Mouse (Mus musculus): ENCODE results near the gene Hist1h4j. TPM values are rescaled to one million over a fixed set of nuclear protein-coding genes. Genes with fewer than 3 reads are reported as not detected.

The Hist1h4j gene
- polyA plus RNA-seq, 1 experiment from 2014 or later: 0.45 TPM

Small RNA genes lying within 50 kb of the gene (microRNA-seq; reads per million reads assigned to microRNA genes)
- gene Gm44357 (not detected), gene Gm44367 (not detected), gene Gm44454 (not detected)

Other genes with a start within 250 kb of the Hist1h4j start
- 0.24 and 0.41 TPM in 2 replicates for gene AK157302, start 239.8 kb upstream of the Hist1h4j start, polyA plus RNA-seq (2015; fragmentation: Nextera tagmentation; extraction: Ambion mirVana)
- 8.5 and 9.7 TPM in 2 replicates for gene Gm11273, start 233.6 kb upstream of the Hist1h4j start, polyA plus RNA-seq (2015; fragmentation: Nextera tagmentation; extraction: Ambion mirVana)
- 4.3 and 4.9 TPM in 2 replicates for gene Zkscan8, start 203.9 kb upstream of the Hist1h4j start, polyA plus RNA-seq (2015; fragmentation: Nextera tagmentation; extraction: Ambion mirVana)
- gene Olfr1366, start 192.3 kb upstream of the Hist1h4j start, polyA plus RNA-seq (2015; fragmentation: Nextera tagmentation; extraction: Ambion mirVana): 0.08 and 0.11 TPM in 2 replicates
- 0.04 TPM in 2 replicates for gene Olfr1535, start 175.2 kb upstream of the Hist1h4j start, polyA plus RNA-seq (2015; fragmentation: Nextera tagmentation; extraction: Ambion mirVana)
- not detected in 2 replicates for gene Olfr1364, start 153.3 kb upstream of the Hist1h4j start, polyA plus RNA-seq (2015; fragmentation: Nextera tagmentation; extraction: Ambion mirVana)
- gene Olfr1362, start 121.0 kb upstream of the Hist1h4j start, polyA plus RNA-seq (2015; fragmentation: Nextera tagmentation; extraction: Ambion mirVana): not detected in 2 replicates
- gene Olfr11, start 92.5 kb upstream of the Hist1h4j start, polyA plus RNA-seq (2015; fragmentation: Nextera tagmentation; extraction: Ambion mirVana): 0.04 TPM in 1 of 2 replicates, not detected in the other
- not detected in 2 replicates for gene Olfr1361, start 71.7 kb upstream of the Hist1h4j start, polyA plus RNA-seq (2015; fragmentation: Nextera tagmentation; extraction: Ambion mirVana)
- gene Olfr1360, start 57.7 kb upstream of the Hist1h4j start, polyA plus RNA-seq (2015; fragmentation: Nextera tagmentation; extraction: Ambion mirVana): not detected in 2 replicates
- gene Olfr1359, start 37.0 kb upstream of the Hist1h4j start, polyA plus RNA-seq (2015; fragmentation: Nextera tagmentation; extraction: Ambion mirVana): not detected in 2 replicates
- not detected in 2 replicates for gene Hist1h2bl, start 18.9 kb upstream of the Hist1h4j start, polyA plus RNA-seq (2015; fragmentation: Nextera tagmentation; extraction: Ambion mirVana)
- gene Hist1h2ai, start 18.6 kb upstream of the Hist1h4j start, polyA plus RNA-seq (2015; fragmentation: Nextera tagmentation; extraction: Ambion mirVana): 7.9 and 9.5 TPM in 2 replicates
- 3.2 and 5.6 TPM in 2 replicates for gene Hist1h3h, start 17.4 kb upstream of the Hist1h4j start, polyA plus RNA-seq (2015; fragmentation: Nextera tagmentation; extraction: Ambion mirVana)
- gene Hist1h2bm, start 13.0 kb upstream of the Hist1h4j start, polyA plus RNA-seq (2015; fragmentation: Nextera tagmentation; extraction: Ambion mirVana): 0.87 and 2.3 TPM in 2 replicates
- 2.2 and 2.7 TPM in 2 replicates for gene Hist1h4k, start 15.4 kb downstream of the Hist1h4j start, polyA plus RNA-seq (2015; fragmentation: Nextera tagmentation; extraction: Ambion mirVana)
- gene Hist1h2ak, start 18.8 kb downstream of the Hist1h4j start, polyA plus RNA-seq (2015; fragmentation: Nextera tagmentation; extraction: Ambion mirVana): 5.6 and 7.7 TPM in 2 replicates
- not detected in 2 replicates for gene Hist1h2bn, start 19.1 kb downstream of the Hist1h4j start, polyA plus RNA-seq (2015; fragmentation: Nextera tagmentation; extraction: Ambion mirVana)
- 2.2 and 5.8 TPM in 2 replicates for gene Hist1h1b, start 45.6 kb downstream of the Hist1h4j start, polyA plus RNA-seq (2015; fragmentation: Nextera tagmentation; extraction: Ambion mirVana)
- gene Hist1h3i, start 48.3 kb downstream of the Hist1h4j start, polyA plus RNA-seq (2015; fragmentation: Nextera tagmentation; extraction: Ambion mirVana): 20.1 and 38.6 TPM in 2 replicates
- gene Hist1h2an, start 52.2 kb downstream of the Hist1h4j start, polyA plus RNA-seq (2015; fragmentation: Nextera tagmentation; extraction: Ambion mirVana): 4.1 TPM in 1 of 2 replicates, not detected in the other
- gene Hist1h2bp, start 52.4 kb downstream of the Hist1h4j start, polyA plus RNA-seq (2015; fragmentation: Nextera tagmentation; extraction: Ambion mirVana): 0.56 and 1.8 TPM in 2 replicates
- gene Hist1h2bq, start 75.1 kb downstream of the Hist1h4j start, polyA plus RNA-seq (2015; fragmentation: Nextera tagmentation; extraction: Ambion mirVana): 3.9 and 10.2 TPM in 2 replicates
- gene Hist1h2ao, start 75.4 kb downstream of the Hist1h4j start, polyA plus RNA-seq (2015; fragmentation: Nextera tagmentation; extraction: Ambion mirVana): 1.5 TPM in 1 of 2 replicates, not detected in the other
- gene Hist1h4m, start 76.7 kb downstream of the Hist1h4j start, polyA plus RNA-seq (2015; fragmentation: Nextera tagmentation; extraction: Ambion mirVana): not detected in 2 replicates
- gene Hist1h4n, start 97.1 kb downstream of the Hist1h4j start, polyA plus RNA-seq (2015; fragmentation: Nextera tagmentation; extraction: Ambion mirVana): 3.9 and 6.9 TPM in 2 replicates
- 380 and 932 TPM in 2 replicates for gene Hist1h2ap, start 98.4 kb downstream of the Hist1h4j start, polyA plus RNA-seq (2015; fragmentation: Nextera tagmentation; extraction: Ambion mirVana)
- 3.4 and 10.4 TPM in 2 replicates for gene Hist1h2br, start 98.7 kb downstream of the Hist1h4j start, polyA plus RNA-seq (2015; fragmentation: Nextera tagmentation; extraction: Ambion mirVana)
- gene Zfp184, start 210.0 kb downstream of the Hist1h4j start, polyA plus RNA-seq (2015; fragmentation: Nextera tagmentation; extraction: Ambion mirVana): 10.3 and 11.5 TPM in 2 replicates
- 0.11 TPM in 1 of 2 replicates, not detected in the other for gene Pom121l2, start 246.1 kb downstream of the Hist1h4j start, polyA plus RNA-seq (2015; fragmentation: Nextera tagmentation; extraction: Ambion mirVana)

Measured in neural tube, embryonic 15.5 days (tissue).